Mouse (Mus musculus): ENCODE data around the gene Cysltr1.

GRCm38 (mm10) chrX:106536359-106536758, 67.1 kb downstream of the Cysltr1 start:
- TF ChIP-seq CTCF (conservative IDR thresholded peaks at IDR 0.05; ENCODE audit: low read length) (0 out of 2 replicates have a peak, but pooled peaks have one; percentile 15), POU5F1 (IDR thresholded peaks at IDR 0.05; ENCODE audit: borderline replicate concordance, low read length) (no peak)

Measured in E14TG2a.4 (cell line).